Mouse (Mus musculus) limb, embryonic 13.5 days (tissue): ENCODE measurements around the gene Tspo. TPM values are rescaled to one million over a fixed set of nuclear protein-coding genes. Genes with fewer than 3 reads are reported as not detected.

Experiments
- ATAC-seq: fragments of 200-750 bp; cut with Nextera tagmentation; 2 replicates; pipeline ENCODE4 v1.8.0; 2017; ENCODE audit warnings: low read depth, moderate number of reproducible peaks, moderate TSS enrichment; ENCODE audit not compliant: low FRiP score
- H3K27ac ChIP-seq: fragments of 300-500 bp; sonication (generic); 2 replicates; pipeline ENCODE4 v1.5.1; 2015; ENCODE audit warnings: inconsistent platforms, mild to moderate bottlenecking, moderate library complexity
- H3K27me3 ChIP-seq: fragments of 300-500 bp; sonication (generic); 2 replicates; pipeline ENCODE4 v1.6.1; 2015; ENCODE audit warnings: mild to moderate bottlenecking, inconsistent platforms
- H3K36me3 ChIP-seq: fragments of 300-500 bp; sonication (generic); 2 replicates; pipeline ENCODE4 v1.6.1; 2015; ENCODE audit warnings: inconsistent platforms, mild to moderate bottlenecking, moderate library complexity
- H3K4me1 ChIP-seq: fragments of 300-500 bp; sonication (generic); 2 replicates; pipeline ENCODE4 v1.6.1; 2015; ENCODE audit warnings: inconsistent platforms
- H3K4me2 ChIP-seq: fragments of 300-500 bp; sonication (generic); replicated peaks from 2 replicates; pipeline ENCODE4 v1.6.1; 2015; ENCODE audit warnings: inconsistent platforms, mild to moderate bottlenecking, moderate library complexity
- H3K4me3 ChIP-seq: fragments of 300-500 bp; sonication (generic); 2 replicates; pipeline ENCODE4 v1.5.1; 2015; ENCODE audit warnings: moderate library complexity, mild to moderate bottlenecking, inconsistent platforms
- H3K9ac ChIP-seq: fragments of 300-500 bp; sonication (generic); 2 replicates; pipeline ENCODE4 v1.6.1; 2015; ENCODE audit warnings: mild to moderate bottlenecking, inconsistent platforms
- H3K9me3 ChIP-seq: fragments of 300-500 bp; sonication (generic); 2 replicates; pipeline ENCODE4 v1.6.1; 2016; ENCODE audit warnings: inconsistent platforms
- WGBS: fragments of 180-500 bp; shearing (Covaris S2); methylation state at CpG from one replicate; pipeline ENCODE4 v1.1.7; 2015; 5-methylcytosine and 5-hydroxymethylcytosine counted together
- polyA plus RNA-seq: library from polyadenylated mRNA; unstranded; fragments of >200 nt; fragmentation: Nextera tagmentation; extraction: Ambion mirVana; gene quantifications from 2 replicates; pipeline ENCODE4 v1.2.1, GENCODE M21; 2015

Gene Tspo
- 40.4 and 41.9 TPM in 2 replicates for polyA plus RNA-seq

DNA sequence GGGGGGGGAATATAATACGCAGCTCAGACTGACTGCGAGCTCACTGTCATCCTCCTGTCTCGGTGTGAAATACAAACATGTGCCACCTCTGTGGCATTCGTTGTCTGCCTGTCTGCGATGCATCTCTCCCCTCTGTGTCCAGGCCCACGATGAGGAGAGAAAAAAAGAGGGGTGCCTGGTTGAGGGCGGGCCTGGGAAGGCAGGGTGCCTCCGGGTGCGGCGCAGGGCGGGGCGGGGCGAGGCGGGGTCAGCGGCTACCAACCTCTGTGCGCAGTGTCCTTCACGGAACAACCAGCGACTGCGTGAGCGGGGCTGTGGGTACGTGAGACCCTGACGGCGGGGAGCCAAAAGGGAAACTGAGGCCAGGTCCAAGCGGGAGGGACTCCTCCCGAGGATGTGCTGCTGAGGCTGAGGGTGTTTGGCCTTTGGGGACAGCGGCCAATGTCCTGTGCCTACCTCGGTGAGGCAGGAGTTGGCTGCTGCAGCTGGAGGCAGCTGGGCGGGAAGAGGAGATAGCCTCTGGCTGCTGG lies at the start of gene Tspo, which contains the start of gene Mcat:
TSS of gene Tspo (plus strand) at position 266 of the 530 bp plus-strand sequence.
TSS of gene Mcat (minus strand) at position 461 of the 530 bp plus-strand sequence.
- Histone ChIP-seq H3K4me1 (peaks cover 20% of the 10 kb centered on the region), H3K4me2 (peak within 1 kb of the TSS; percentile 98), H3K9me3 (no peaks in the 10 kb centered on the region), H3K27ac (peak within 1 kb of the TSS; percentile 61), H3K36me3 (no peaks in the 10 kb centered on the region), H3K4me3 (peak within 1 kb of the TSS; percentile 50), H3K9ac (peak within 1 kb of the TSS; percentile 76), H3K27me3 (peaks cover 3% of the 10 kb centered on the region; the same call in 1 of the 2 replicates)
- 1% methylated on average over 28 of the region's 28 CpGs for WGBS
- ATAC-seq, result peak; percentile 41; the same call in 1 of the 2 replicates

DNA sequence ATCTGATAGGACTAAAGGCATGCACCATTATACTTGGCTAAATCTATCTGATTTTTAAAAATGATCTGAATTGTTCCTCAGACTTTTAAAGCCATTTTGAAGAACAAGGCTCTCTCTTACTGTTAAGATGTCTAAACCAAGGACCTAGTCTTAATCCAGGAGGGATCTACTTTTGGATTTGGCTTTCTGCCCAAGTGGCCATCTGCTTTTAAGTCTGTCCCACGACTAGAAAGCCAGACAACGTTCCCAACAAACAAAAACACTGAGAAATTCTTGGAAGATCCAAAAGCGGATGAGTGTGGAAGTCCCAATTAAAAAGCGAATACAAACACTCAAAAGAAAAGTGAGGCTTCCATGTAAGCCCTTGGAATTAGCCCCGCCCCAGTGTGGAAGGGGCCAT lies 48.4 kb upstream of the Tspo start:
- no peak for ATAC-seq
- Histone ChIP-seq H3K27me3 (no peaks in the 10 kb centered on the region), H3K36me3 (no peaks in the 10 kb centered on the region), H3K9ac (no peak overlapping the region), H3K4me3 (no peak overlapping the region), H3K4me1 (peaks cover 11% of the 10 kb centered on the region), H3K4me2 (no peak overlapping the region), H3K9me3 (no peaks in the 10 kb centered on the region), H3K27ac (no peak overlapping the region)
- WGBS, result 66% methylated on average over 5 of the region's 5 CpGs

DNA sequence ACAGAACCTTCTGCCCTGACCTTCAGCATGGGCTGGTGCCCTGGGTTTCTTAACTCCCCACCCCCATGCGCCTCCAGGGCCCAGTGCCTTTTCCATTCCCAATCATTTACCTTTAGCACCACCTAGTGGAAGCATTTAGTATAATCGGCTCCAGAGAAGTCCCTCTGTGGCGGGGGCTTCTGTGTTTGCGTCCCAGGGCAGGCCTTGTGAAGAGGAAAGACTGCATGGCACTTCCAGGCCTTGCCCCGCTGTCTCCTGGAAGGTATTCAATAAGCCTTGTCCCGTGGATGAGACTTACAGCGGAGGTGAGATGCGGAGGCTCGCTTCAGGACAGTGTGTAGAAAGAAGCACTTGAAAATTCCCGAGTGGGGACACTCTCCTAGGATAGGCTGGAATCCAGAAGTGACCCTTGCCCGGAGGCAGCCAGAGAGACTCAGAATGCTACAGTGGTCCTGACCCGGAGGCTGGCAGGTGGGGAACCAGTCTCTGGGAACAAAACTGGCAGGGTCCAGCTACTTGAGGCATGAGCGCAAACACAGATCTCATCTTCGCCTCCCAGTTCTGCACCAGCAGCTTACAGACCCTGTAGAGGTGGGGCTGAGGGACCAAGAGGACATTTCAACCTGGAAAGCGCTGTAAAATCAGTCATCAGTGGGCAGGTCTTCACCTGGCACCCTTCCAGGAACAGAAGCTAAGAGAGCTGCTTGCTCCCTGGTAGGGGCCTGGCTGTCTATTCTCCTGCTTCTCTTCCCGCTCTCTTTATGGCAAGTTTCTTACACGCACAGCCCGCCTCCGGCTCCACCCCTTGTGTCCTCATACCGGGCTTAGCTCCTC lies 45.0 kb upstream of the Tspo start:
- no peaks in the 10 kb centered on the region for H3K9me3 ChIP-seq
- WGBS, result 38% methylated on average over 20 of the region's 20 CpGs
- no peak overlapping the region for H3K9ac ChIP-seq
- no peak overlapping the region for H3K4me3 ChIP-seq
- peaks cover 5% of the 10 kb centered on the region for H3K27me3 ChIP-seq
- H3K4me2 ChIP-seq, result peak overlapping the region; percentile 28
- H3K36me3 ChIP-seq, result no peaks in the 10 kb centered on the region
- no peak for ATAC-seq
- H3K4me1 ChIP-seq, result 0 out of 2 replicates have a peak, but pooled peaks cover 5% of the 10 kb centered on the region
- no peak overlapping the region for H3K27ac ChIP-seq

- no peak overlapping the region for H3K9ac ChIP-seq
- no peaks in the 10 kb centered on the region for H3K9me3 ChIP-seq
- no peak overlapping the region for H3K27ac ChIP-seq
- H3K27me3 ChIP-seq, result peaks cover 30% of the 10 kb centered on the region
- H3K4me2 ChIP-seq, result no peak overlapping the region
- peaks cover 11% of the 10 kb centered on the region; the same call in 1 of the 2 replicates for H3K4me1 ChIP-seq
- no peaks in the 10 kb centered on the region for H3K36me3 ChIP-seq
- H3K4me3 ChIP-seq, result no peak overlapping the region
- ATAC-seq, result no peak
- WGBS, result 84% methylated on average over 6 of the region's 6 CpGs
These were observed 42.5 kb upstream of the Tspo start for GRCm38 (mm10) chr15:83520861-83521382.

- H3K4me2 ChIP-seq, result no peak overlapping the region
- H3K4me1 ChIP-seq, result peaks cover 20% of the 10 kb centered on the region
- no peak overlapping the region for H3K4me3 ChIP-seq
- no peaks in the 10 kb centered on the region for H3K36me3 ChIP-seq
- H3K9me3 ChIP-seq, result no peaks in the 10 kb centered on the region
- ATAC-seq, result no peak
- H3K27ac ChIP-seq, result no peak overlapping the region
- 47% methylated on average over 7 of the region's 7 CpGs for WGBS
- peaks cover 52% of the 10 kb centered on the region for H3K27me3 ChIP-seq
- H3K9ac ChIP-seq, result peak overlapping the region; percentile 19; the same call in 1 of the 2 replicates
These were observed 40.2 kb upstream of the Tspo start for GRCm38 (mm10) chr15:83523196-83523595.

DNA sequence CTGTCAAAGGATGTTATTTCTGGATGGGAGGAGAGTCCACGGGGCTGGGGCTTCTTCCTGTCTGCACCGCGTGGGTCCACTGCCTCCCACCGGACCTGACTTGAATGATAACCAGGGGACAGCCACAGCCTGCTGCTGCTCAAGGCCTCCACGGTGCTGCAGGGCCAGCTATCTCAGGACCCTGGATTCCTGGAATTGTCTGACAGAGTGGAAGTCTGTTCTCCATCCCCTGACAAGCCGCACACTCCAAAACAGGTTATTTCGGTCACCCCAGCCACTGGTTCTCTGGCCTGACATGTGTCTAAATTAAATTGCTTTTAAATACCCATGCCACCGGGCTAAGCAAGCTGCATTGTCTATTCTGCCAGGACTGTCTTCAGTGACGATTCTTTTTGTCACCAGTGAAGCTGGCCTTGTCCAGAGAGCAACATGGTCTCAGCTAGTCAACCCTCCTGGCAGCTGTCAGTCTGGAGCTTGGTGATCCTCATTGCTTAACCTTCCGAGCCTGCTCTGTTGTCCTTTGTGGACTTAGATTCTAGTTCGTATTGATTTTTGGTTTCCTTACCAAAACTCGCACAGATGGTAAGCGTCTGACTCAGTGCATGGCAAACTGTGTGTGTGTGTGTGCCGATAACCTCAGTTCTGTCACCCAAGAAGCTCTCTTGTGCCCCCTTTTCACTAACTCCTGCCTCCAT lies 39.6 kb upstream of the Tspo start:
- ATAC-seq, result no peak
- 70% methylated on average over 14 of the region's 14 CpGs for WGBS
- no peak overlapping the region for H3K27ac ChIP-seq
- H3K27me3 ChIP-seq, result peaks cover 58% of the 10 kb centered on the region
- no peak overlapping the region for H3K4me2 ChIP-seq
- H3K4me1 ChIP-seq, result peaks cover 19% of the 10 kb centered on the region
- no peaks in the 10 kb centered on the region for H3K36me3 ChIP-seq
- H3K4me3 ChIP-seq, result no peak overlapping the region
- peak overlapping the region; percentile 19; the same call in 1 of the 2 replicates for H3K9ac ChIP-seq
- no peaks in the 10 kb centered on the region for H3K9me3 ChIP-seq

GRCm38 (mm10) chr15:83524333-83524729 lies 39.1 kb upstream of the Tspo start:
- WGBS, result 87% methylated on average over 3 of the region's 3 CpGs
- H3K27ac ChIP-seq, result no peak overlapping the region
- H3K4me3 ChIP-seq, result no peak overlapping the region
- ATAC-seq, result no peak
- no peak overlapping the region for H3K4me2 ChIP-seq
- H3K36me3 ChIP-seq, result no peaks in the 10 kb centered on the region
- peaks cover 19% of the 10 kb centered on the region for H3K4me1 ChIP-seq
- H3K9ac ChIP-seq, result no peak overlapping the region
- H3K9me3 ChIP-seq, result no peaks in the 10 kb centered on the region
- peaks cover 64% of the 10 kb centered on the region for H3K27me3 ChIP-seq

- peak within 1 kb of the TSS; percentile 94 for H3K4me2 ChIP-seq
- H3K27ac ChIP-seq, result no peak within 1 kb of the TSS
- peak; percentile 71; the same call in 1 of the 2 replicates for ATAC-seq
- H3K4me3 ChIP-seq, result peak within 1 kb of the TSS; percentile 53
- under 1% methylated on average over 45 of the region's 45 CpGs for WGBS
- peaks cover 19% of the 10 kb centered on the region for H3K4me1 ChIP-seq
- no peaks in the 10 kb centered on the region for H3K36me3 ChIP-seq
- no peaks in the 10 kb centered on the region for H3K9me3 ChIP-seq
- peaks cover 79% of the 10 kb centered on the region for H3K27me3 ChIP-seq
- peak within 1 kb of the TSS; percentile 62 for H3K9ac ChIP-seq
These were observed 36.8 kb upstream of the Tspo start, which contains the start of gene Bik for GRCm38 (mm10) chr15:83526424-83527091. TSS of gene Bik (plus strand) at chr15:83526862.

DNA sequence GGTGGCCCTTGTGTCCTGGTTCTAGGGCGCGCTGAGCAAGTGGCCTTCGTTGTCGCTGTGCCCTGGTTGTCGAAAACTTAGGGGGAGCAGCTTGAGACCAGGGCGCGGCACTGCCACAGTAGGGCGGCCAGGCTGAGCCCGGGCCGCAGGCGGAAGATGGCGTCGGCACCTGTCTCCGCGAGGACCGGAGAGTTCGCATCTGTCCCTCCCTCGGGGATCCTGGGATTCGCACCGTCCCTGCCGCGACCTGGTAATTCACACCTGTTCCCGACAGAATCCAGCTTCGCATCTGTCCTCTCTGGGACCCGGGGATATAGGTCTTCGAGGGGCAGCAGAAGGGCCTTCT lies 36.3 kb upstream of the Tspo start:
- no peaks in the 10 kb centered on the region for H3K9me3 ChIP-seq
- no peak for ATAC-seq
- H3K4me1 ChIP-seq, result peaks cover 19% of the 10 kb centered on the region
- peaks cover 79% of the 10 kb centered on the region for H3K27me3 ChIP-seq
- H3K9ac ChIP-seq, result peak overlapping the region; percentile 62
- H3K4me3 ChIP-seq, result peak overlapping the region; percentile 53
- WGBS, result 1% methylated on average over 26 of the region's 26 CpGs
- peak overlapping the region; percentile 94 for H3K4me2 ChIP-seq
- no peaks in the 10 kb centered on the region for H3K36me3 ChIP-seq
- no peak overlapping the region for H3K27ac ChIP-seq

- Histone ChIP-seq H3K9ac (no peak overlapping the region), H3K27me3 (peaks cover 79% of the 10 kb centered on the region), H3K27ac (no peak overlapping the region), H3K4me3 (no peak overlapping the region), H3K36me3 (no peaks in the 10 kb centered on the region), H3K4me2 (peak overlapping the region; percentile 94; the same call in 1 of the 2 replicates), H3K4me1 (peaks cover 19% of the 10 kb centered on the region), H3K9me3 (no peaks in the 10 kb centered on the region)
- WGBS, result 65% methylated on average over 2 of the region's 2 CpGs
- ATAC-seq, result no peak
These were observed 35.6 kb upstream of the Tspo start for GRCm38 (mm10) chr15:83527747-83528146.

DNA sequence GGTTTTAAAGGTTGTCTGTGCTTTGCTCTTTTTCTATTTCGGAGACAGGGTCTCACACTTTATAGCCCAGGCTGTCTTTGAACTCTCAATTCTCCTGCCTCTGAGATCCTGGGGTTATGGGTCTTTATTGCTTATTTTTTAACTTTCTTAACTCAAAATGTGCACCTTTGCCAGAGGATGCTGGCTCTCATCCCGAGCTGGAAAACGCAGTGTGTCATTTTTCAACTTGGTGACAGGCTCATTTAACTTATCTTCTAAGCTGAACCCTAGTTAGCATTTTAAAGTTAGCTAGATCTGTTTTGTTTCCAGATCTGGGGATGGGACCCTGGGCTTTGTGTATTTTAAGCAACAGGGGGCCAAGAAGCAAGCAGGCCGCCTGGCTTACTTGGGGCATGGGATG lies 34.5 kb upstream of the Tspo start:
- 55% methylated on average over 4 of the region's 4 CpGs for WGBS
- Histone ChIP-seq H3K4me3 (no peak overlapping the region), H3K27me3 (peaks cover 70% of the 10 kb centered on the region), H3K36me3 (no peaks in the 10 kb centered on the region), H3K27ac (no peak overlapping the region), H3K9ac (no peak overlapping the region), H3K9me3 (no peaks in the 10 kb centered on the region), H3K4me2 (no peak overlapping the region), H3K4me1 (peaks cover 19% of the 10 kb centered on the region)
- ATAC-seq, result no peak
